Mouse (Mus musculus) intestine, embryonic 15.5 days (tissue): ENCODE results near the gene Ing4. TPM values are rescaled to one million over a fixed set of nuclear protein-coding genes. Genes with fewer than 3 reads are reported as not detected.
"Not testable (repeated sequence)": the region's sequence is repeated elsewhere in the genome, so short reads cannot be mapped to it uniquely, and the experiment has no call there.

Experiments
- ATAC-seq: fragments of 200-750 bp; cut with Nextera tagmentation; 2 replicates; pipeline ENCODE4 v1.8.0; 2017; ENCODE audit warnings: moderate TSS enrichment, moderate library complexity
- H3K27ac ChIP-seq: fragments of 300-500 bp; sonication (generic); 2 replicates; pipeline ENCODE4 v1.5.1; 2015; ENCODE audit warnings: mild to moderate bottlenecking, inconsistent platforms
- H3K27me3 ChIP-seq: fragments of 300-500 bp; sonication (generic); replicated peaks from 2 replicates; pipeline ENCODE4 v1.6.1; 2015; ENCODE audit warnings: inconsistent platforms
- H3K36me3 ChIP-seq: fragments of 300-500 bp; sonication (generic); 2 replicates; pipeline ENCODE4 v1.6.1; 2015; ENCODE audit warnings: inconsistent platforms
- H3K4me1 ChIP-seq: fragments of 300-500 bp; sonication (generic); replicated peaks from 2 replicates; pipeline ENCODE4 v1.6.1; 2015; ENCODE audit warnings: inconsistent platforms
- H3K4me2 ChIP-seq: fragments of 300-500 bp; sonication (generic); replicated peaks from 2 replicates; pipeline ENCODE4 v1.6.1; 2015; ENCODE audit warnings: mild to moderate bottlenecking, inconsistent platforms
- H3K4me3 ChIP-seq: fragments of 300-500 bp; sonication (generic); replicated peaks from 2 replicates; pipeline ENCODE4 v1.5.1; 2015; ENCODE audit warnings: inconsistent platforms
- H3K9ac ChIP-seq: fragments of 300-500 bp; sonication (generic); 2 replicates; pipeline ENCODE4 v1.6.1; 2015; ENCODE audit warnings: inconsistent platforms
- H3K9me3 ChIP-seq: fragments of 300-500 bp; sonication (generic); 2 replicates; pipeline ENCODE4 v1.6.1; 2016; ENCODE audit warnings: inconsistent platforms
- WGBS: fragments of 180-500 bp; shearing (Covaris S2); methylation state at CpG from one replicate; pipeline ENCODE4 v1.1.7; 2015; 5-methylcytosine and 5-hydroxymethylcytosine counted together
- polyA plus RNA-seq: library from polyadenylated mRNA; unstranded; fragments of >200 nt; fragmentation: Nextera tagmentation; extraction: Ambion mirVana; gene quantifications from 2 replicates; pipeline ENCODE4 v1.2.1, GENCODE M21; 2015

Gene Ing4
- polyA plus RNA-seq, 1 experiment from 2014 or later, result 103 TPM

GRCm38 (mm10) chr6:125008060-125008459 lies 31.5 kb upstream of the Ing4 start:
- Histone ChIP-seq H3K4me3 (peak overlapping the region; percentile 80), H3K36me3 (no peaks in the 10 kb centered on the region), H3K27me3 (peaks cover 4% of the 10 kb centered on the region; the same call in 1 of the 2 replicates), H3K9ac (peak overlapping the region; percentile 56; the same call in 1 of the 2 replicates), H3K9me3 (no peaks in the 10 kb centered on the region), H3K4me1 (peaks cover 12% of the 10 kb centered on the region), H3K4me2 (peak overlapping the region; percentile 70), H3K27ac (peak overlapping the region; percentile 82; the same call in 1 of the 2 replicates)
- ATAC-seq, result no peak
- 41% methylated on average over 13 of the region's 13 CpGs for WGBS

DNA sequence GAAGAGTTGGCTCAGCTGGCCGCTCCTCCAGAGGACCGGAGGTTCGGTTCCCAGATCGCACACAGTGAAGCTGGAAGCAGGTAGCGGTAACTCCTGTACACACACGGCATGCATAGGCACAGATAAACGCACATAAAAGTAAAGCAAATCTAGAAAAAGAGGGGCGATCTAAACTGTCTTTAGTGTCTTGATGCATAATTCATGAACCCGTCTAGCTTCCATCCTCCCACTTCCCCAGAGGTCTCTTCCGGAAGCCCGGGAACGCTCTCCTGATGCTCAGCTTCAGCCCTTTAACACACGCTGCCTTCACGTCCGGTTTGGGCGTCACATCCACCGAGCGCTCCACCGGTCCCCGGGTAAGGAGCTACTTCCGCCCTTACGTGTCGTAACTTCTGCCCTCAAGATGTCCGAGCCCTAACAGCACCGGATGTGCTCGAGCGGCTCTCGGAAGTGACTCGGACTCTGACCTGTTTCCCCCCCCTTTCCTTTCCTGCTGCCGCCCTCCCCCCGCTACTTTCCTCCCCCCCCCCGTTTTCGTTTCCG lies 30.9 kb upstream of the Ing4 start:
- peak overlapping the region; percentile 93 for H3K9ac ChIP-seq
- ATAC-seq, result peak; percentile 98
- peaks cover 2% of the 10 kb centered on the region; the same call in 1 of the 2 replicates for H3K27me3 ChIP-seq

GRCm38 (mm10) chr6:125009129-125009180 lies 30.6 kb upstream of the Ing4 start, which contains the start of gene Zfp384:
Zfp384 (plus strand) TSS chr6:125009145.
- Histone ChIP-seq H3K27me3 (no peaks in the 10 kb centered on the region), H3K36me3 (peaks cover 4% of the 10 kb centered on the region; the same call in 1 of the 2 replicates), H3K4me1 (peaks cover 7% of the 10 kb centered on the region), H3K9ac (peak within 1 kb of the TSS; percentile 93), H3K27ac (peak within 1 kb of the TSS; percentile 98), H3K4me2 (peak within 1 kb of the TSS; percentile 79), H3K9me3 (no peaks in the 10 kb centered on the region), H3K4me3 (peak within 1 kb of the TSS; percentile 80)
- no peak for ATAC-seq
- WGBS, result 0% methylated on average over 3 of the region's 3 CpGs

More for the DNA sequence above, 30.9 kb upstream of the Ing4 start:
- Histone ChIP-seq H3K4me2 (peak overlapping the region; percentile 70), H3K4me3 (peak overlapping the region; percentile 80), H3K27ac (peak overlapping the region; percentile 98), H3K36me3 (peaks cover 2% of the 10 kb centered on the region; the same call in 1 of the 2 replicates), H3K9me3 (no peaks in the 10 kb centered on the region), H3K4me1 (peaks cover 8% of the 10 kb centered on the region)
- under 1% methylated on average over 32 of the region's 34 CpGs for whole genome bisulfite sequencing

GRCm38 (mm10) chr6:125009181-125010073 lies 30.1 kb upstream of the Ing4 start:
- Histone ChIP-seq H3K4me3 (peak overlapping the region; percentile 80), H3K9me3 (no peaks in the 10 kb centered on the region), H3K27me3 (no peaks in the 10 kb centered on the region), H3K27ac (peak overlapping the region; percentile 98), H3K4me1 (peaks cover 7% of the 10 kb centered on the region), H3K36me3 (peaks cover 4% of the 10 kb centered on the region; the same call in 1 of the 2 replicates), H3K9ac (peak overlapping the region; percentile 93), H3K4me2 (peak overlapping the region; percentile 79)
- peak; percentile 93 for ATAC-seq
- under 1% methylated on average over 67 of the region's 78 CpGs for WGBS

DNA sequence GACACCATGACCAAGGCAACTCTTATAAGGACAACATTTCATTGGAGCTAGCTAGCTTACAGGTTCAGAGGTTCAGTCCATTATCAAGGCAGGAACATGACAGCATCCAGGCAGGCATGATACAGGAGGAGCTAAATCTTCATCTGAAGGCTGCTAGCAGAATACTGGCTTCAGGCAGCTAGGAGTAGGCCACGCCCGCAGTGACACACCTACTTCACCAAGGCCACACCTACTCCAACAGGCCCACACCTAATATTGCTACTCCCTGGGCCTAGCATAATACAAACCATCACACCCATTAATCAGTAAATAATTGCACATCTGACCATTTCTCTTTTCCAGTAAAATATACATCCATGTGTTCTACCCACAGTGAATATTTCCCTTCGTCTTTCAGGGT lies 21.9 kb upstream of the Ing4 start:
- no peaks in the 10 kb centered on the region for H3K27me3 ChIP-seq
- H3K4me2 ChIP-seq, result no peak overlapping the region
- 95% methylated on average over 3 of the region's 3 CpGs for WGBS
- no peaks in the 10 kb centered on the region for H3K9me3 ChIP-seq
- H3K4me1 ChIP-seq, result no peaks in the 10 kb centered on the region
- H3K9ac ChIP-seq, result no peak overlapping the region
- no peak for ATAC-seq
- no peak overlapping the region for H3K4me3 ChIP-seq
- peaks cover 24% of the 10 kb centered on the region; the same call in 1 of the 2 replicates for H3K36me3 ChIP-seq
- no peak overlapping the region for H3K27ac ChIP-seq

DNA sequence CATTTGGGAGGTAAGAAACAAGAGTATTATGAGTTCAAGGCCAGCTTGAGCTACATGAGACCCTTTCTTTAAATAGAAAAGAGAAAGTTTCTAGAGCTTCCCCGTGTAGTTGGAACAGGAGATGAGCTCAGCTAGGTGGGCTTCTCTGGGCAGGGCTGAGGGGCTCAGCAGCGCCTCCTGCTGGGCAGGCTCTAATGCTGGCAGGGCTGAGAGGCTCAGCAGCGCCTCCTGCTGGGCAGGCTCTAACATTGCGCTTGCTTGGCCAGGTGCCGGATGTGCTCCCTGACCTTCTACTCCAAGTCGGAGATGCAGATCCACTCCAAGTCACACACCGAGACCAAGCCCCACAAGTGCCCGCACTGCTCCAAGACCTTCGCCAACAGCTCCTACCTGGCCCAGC lies 9.0 kb upstream of the Ing4 start:
- WGBS, result 39% methylated on average over 7 of the region's 9 CpGs
- not testable (repeated sequence) for H3K9ac ChIP-seq, H3K4me2 ChIP-seq, H3K4me1 ChIP-seq, H3K27ac ChIP-seq, ATAC-seq, H3K27me3 ChIP-seq, H3K4me3 ChIP-seq, H3K9me3 ChIP-seq
- H3K36me3 ChIP-seq, result peaks cover 35% of the 10 kb centered on the region

DNA sequence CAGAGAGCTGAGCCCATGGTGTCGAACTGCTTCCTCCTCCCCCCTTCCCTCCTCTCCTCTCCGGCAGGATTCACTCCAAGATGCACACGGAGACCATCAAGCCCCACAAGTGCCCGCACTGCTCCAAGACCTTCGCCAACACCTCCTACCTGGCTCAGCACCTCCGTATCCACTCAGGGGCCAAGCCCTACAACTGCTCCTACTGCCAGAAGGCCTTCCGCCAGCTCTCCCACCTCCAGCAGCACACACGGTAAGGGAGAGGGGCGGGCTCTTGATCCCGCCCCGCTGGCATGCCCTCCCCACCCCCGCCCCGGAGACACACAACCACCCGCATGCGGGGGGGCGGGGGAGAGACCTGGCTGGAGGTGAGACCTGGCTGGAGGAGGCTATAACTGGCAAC lies 8.0 kb upstream of the Ing4 start:
- no peaks in the 10 kb centered on the region for H3K4me1 ChIP-seq
- 87% methylated on average over 16 of the region's 16 CpGs for WGBS
- no peak overlapping the region for H3K4me3 ChIP-seq
- no peaks in the 10 kb centered on the region for H3K9me3 ChIP-seq
- no peak overlapping the region for H3K4me2 ChIP-seq
- no peak overlapping the region for H3K9ac ChIP-seq
- ATAC-seq, result no peak
- H3K36me3 ChIP-seq, result peaks cover 42% of the 10 kb centered on the region
- no peaks in the 10 kb centered on the region for H3K27me3 ChIP-seq
- no peak overlapping the region for H3K27ac ChIP-seq

- Histone ChIP-seq H3K4me1 (no peaks in the 10 kb centered on the region), H3K36me3 (peaks cover 16% of the 10 kb centered on the region), H3K9me3 (no peaks in the 10 kb centered on the region), H3K4me2 (peak overlapping the region; percentile 52), H3K4me3 (peak overlapping the region; percentile 29; the same call in 1 of the 2 replicates), H3K9ac (no peak overlapping the region), H3K27ac (no peak overlapping the region), H3K27me3 (no peaks in the 10 kb centered on the region)
- WGBS, result 95% methylated on average over 4 of the region's 4 CpGs
- ATAC-seq, result no peak
These were observed 894 bp upstream of the Ing4 start for GRCm38 (mm10) chr6:125038666-125039065.

- Histone ChIP-seq H3K4me1 (no peaks in the 10 kb centered on the region), H3K27ac (peak overlapping the region; percentile 65), H3K4me2 (peak overlapping the region; percentile 52), H3K27me3 (no peaks in the 10 kb centered on the region), H3K9me3 (no peaks in the 10 kb centered on the region), H3K4me3 (peak overlapping the region; percentile 29), H3K36me3 (peaks cover 17% of the 10 kb centered on the region), H3K9ac (no peak overlapping the region)
- WGBS, result 4% methylated on average over 8 of the region's 8 CpGs
- ATAC-seq, result peak; percentile 22
These were observed 429 bp upstream of the Ing4 start for GRCm38 (mm10) chr6:125039131-125039530.

DNA sequence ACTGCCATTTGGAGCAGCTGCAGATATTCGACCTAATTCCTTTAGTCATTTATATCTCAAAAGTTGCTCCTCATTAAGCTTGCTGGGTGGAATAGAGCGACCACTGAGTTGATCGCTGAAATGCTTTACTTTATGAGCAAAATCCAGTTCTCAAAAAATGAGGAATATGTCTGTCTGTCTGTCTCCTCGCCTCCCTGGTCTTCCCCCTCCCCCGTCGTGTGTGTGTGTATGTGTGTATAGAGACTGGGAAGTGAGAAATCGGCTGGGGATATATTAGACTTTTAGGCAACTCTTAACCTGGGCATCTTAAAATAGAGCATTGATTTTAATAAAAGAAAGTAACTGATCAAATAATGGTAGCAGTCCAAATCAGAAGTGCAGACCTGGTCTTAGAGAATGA lies 661 bp downstream of the Ing4 start:
- H3K36me3 ChIP-seq, result peaks cover 18% of the 10 kb centered on the region
- WGBS, result 11% methylated on average over 7 of the region's 7 CpGs
- H3K9me3 ChIP-seq, result no peaks in the 10 kb centered on the region
- H3K4me1 ChIP-seq, result no peaks in the 10 kb centered on the region
- peak overlapping the region; percentile 58 for H3K27ac ChIP-seq
- H3K4me3 ChIP-seq, result peak overlapping the region; percentile 68
- H3K4me2 ChIP-seq, result peak overlapping the region; percentile 65
- ATAC-seq, result no peak
- H3K27me3 ChIP-seq, result no peaks in the 10 kb centered on the region
- H3K9ac ChIP-seq, result peak overlapping the region; percentile 67

DNA sequence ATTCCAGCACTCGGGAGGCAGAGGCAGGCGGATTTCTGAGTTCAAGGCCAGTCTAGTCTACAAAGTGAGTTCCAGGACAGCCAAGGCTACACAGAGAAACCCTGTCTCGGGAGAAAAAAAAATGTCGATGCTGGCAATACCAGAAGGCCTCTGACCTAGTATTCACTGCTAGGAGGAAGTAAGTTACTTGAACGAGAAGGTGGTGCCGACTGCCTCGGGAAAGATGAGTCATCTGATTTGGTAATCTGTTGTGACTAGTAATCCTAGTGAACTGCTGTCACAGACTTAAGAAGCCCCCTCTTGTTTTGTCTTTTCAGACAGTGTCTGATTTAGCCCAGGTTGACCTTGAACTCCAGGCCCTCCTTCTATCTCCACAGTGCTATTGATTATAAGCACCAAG lies 1.5 kb downstream of the Ing4 start:
- Histone ChIP-seq H3K4me1 (no peaks in the 10 kb centered on the region), H3K27ac (no peak overlapping the region), H3K27me3 (no peaks in the 10 kb centered on the region), H3K9ac (no peak overlapping the region), H3K36me3 (peaks cover 13% of the 10 kb centered on the region), H3K4me2 (no peak overlapping the region), H3K4me3 (0 out of 2 replicates have a peak overlapping the region, but pooled peaks have one; percentile 68), H3K9me3 (no peaks in the 10 kb centered on the region)
- ATAC-seq, result no peak
- 72% methylated on average over 7 of the region's 7 CpGs for WGBS

DNA sequence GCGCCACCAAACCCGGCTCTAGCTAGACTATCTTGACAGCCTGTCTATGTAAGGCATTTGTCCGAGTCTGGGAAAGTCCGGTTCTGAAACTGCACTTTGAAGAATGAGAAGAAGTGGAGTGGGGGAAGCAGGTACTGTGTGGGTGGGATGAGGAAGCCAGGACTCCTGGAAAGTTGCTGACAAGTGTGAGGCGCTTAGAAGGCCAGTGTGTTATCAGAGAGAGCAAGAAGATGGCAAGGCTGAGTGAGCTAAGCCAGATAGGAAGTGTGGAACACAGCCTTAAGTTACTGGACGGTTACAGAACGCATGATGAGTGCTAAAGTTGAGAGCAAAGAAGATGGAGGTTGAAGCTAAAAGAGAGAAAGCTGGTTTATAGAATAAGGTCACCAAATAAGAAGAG lies 2.5 kb downstream of the Ing4 start:
- Histone ChIP-seq H3K27me3 (no peaks in the 10 kb centered on the region), H3K4me3 (no peak overlapping the region), H3K36me3 (peaks cover 13% of the 10 kb centered on the region), H3K9me3 (no peaks in the 10 kb centered on the region), H3K4me2 (no peak overlapping the region), H3K9ac (no peak overlapping the region), H3K27ac (no peak overlapping the region), H3K4me1 (no peaks in the 10 kb centered on the region)
- no peak for ATAC-seq
- 91% methylated on average over 7 of the region's 7 CpGs for WGBS

DNA sequence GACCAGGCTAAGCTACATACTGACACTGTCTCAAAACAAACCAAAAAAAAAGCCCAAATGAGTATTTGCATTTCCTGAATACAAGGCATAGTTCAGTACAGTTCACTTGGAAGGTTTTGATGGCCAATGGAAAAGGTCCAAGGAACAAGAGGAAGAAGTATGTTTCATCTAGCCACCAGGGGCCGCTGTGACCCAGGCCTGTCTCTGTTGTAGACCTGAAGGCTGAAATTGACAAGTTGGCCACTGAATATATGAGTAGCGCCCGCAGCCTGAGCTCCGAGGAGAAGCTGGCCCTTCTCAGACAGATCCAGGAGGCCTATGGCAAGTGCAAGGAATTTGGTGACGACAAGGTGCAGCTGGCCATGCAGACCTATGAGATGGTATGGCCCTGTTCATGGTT lies 7.1 kb downstream of the Ing4 start:
- Histone ChIP-seq H3K9ac (no peak overlapping the region), H3K36me3 (peaks cover 40% of the 10 kb centered on the region), H3K4me1 (no peaks in the 10 kb centered on the region), H3K4me2 (no peak overlapping the region), H3K4me3 (no peak overlapping the region), H3K27me3 (no peaks in the 10 kb centered on the region), H3K27ac (no peak overlapping the region), H3K9me3 (no peaks in the 10 kb centered on the region)
- ATAC-seq, result peak; percentile 44
- WGBS, result 29% methylated on average over 5 of the region's 5 CpGs
